Mouse (Mus musculus) ES-Bruce4 (cell line): ENCODE results near the gene Zfp74.

ENCODE experiments used
- CTCF ChIP-seq: IDR thresholded peaks from one replicate; pipeline ENCODE4 v1.8.1; 2011; ENCODE audit warnings: low read depth, low read length
- POLR2A ChIP-seq: IDR thresholded peaks from one replicate; pipeline ENCODE4 v1.8.1; 2011; ENCODE audit warnings: low read length; ENCODE audit not compliant: insufficient read depth

- TF ChIP-seq POLR2A (no peak), CTCF (no peak)
Measured at GRCm38 (mm10) chr7:29880916-29881315, 73.0 kb downstream of the Zfp74 start.
